Mouse (Mus musculus) retina, postnatal 7 days (tissue): ENCODE results near the gene Kptn.

Experiments
- DNase-seq: peaks from one replicate; pipeline ENCODE4 v3.0.0-alpha.2; 2012; ENCODE audit warnings: low read depth, low spot score

The Kptn gene

GRCm38 (mm10) chr7:16120262-16120600 is 536 bp downstream of the Kptn start:
- DNase-seq: no peak

GRCm38 (mm10) chr7:16125829-16126228 is 6.1 kb downstream of the Kptn start:
- DNase-seq: no peak

GRCm38 (mm10) chr7:16128344-16128743 is 8.6 kb downstream of the Kptn start:
- DNase-seq: no peak

- DNase-seq: no peak
These were observed 9.2 kb downstream of the Kptn start for GRCm38 (mm10) chr7:16128899-16129298.

GRCm38 (mm10) chr7:16129421-16129845 is 9.7 kb downstream of the Kptn start, which contains the start of gene Slc8a2:
Slc8a2 (plus strand) TSS chr7:16129826.
- DNase-seq: peak; percentile 57

GRCm38 (mm10) chr7:16129846-16130691 is 10.4 kb downstream of the Kptn start:
- DNase-seq: peak; percentile 41

GRCm38 (mm10) chr7:16130956-16131634 is 11.4 kb downstream of the Kptn start:
- DNase-seq: no peak

- DNase-seq: no peak
These were observed 12.5 kb downstream of the Kptn start for GRCm38 (mm10) chr7:16132161-16132581.

- DNase-seq: no peak
These were observed 13.2 kb downstream of the Kptn start for GRCm38 (mm10) chr7:16132926-16133325.

- no peak for DNase-seq
These were observed 14.0 kb downstream of the Kptn start for GRCm38 (mm10) chr7:16133691-16134090.

GRCm38 (mm10) chr7:16134951-16135392 is 15.3 kb downstream of the Kptn start:
- no peak for DNase-seq

- DNase-seq: no peak
These were observed 27.1 kb downstream of the Kptn start for GRCm38 (mm10) chr7:16146489-16147410.

GRCm38 (mm10) chr7:16147643-16148042 is 27.9 kb downstream of the Kptn start:
- no peak for DNase-seq

GRCm38 (mm10) chr7:16149241-16149640 is 29.5 kb downstream of the Kptn start:
- DNase-seq: no peak

GRCm38 (mm10) chr7:16150191-16151145 is 30.8 kb downstream of the Kptn start:
- no peak for DNase-seq

GRCm38 (mm10) chr7:16153522-16153921 is 33.8 kb downstream of the Kptn start:
- DNase-seq: peak; percentile 55

GRCm38 (mm10) chr7:16155132-16155872 is 35.6 kb downstream of the Kptn start:
- no peak for DNase-seq

- DNase-seq: no peak
These were observed 36.5 kb downstream of the Kptn start for GRCm38 (mm10) chr7:16156105-16156714.

GRCm38 (mm10) chr7:16158735-16159134 is 39.0 kb downstream of the Kptn start:
- DNase-seq: no peak
